Mouse (Mus musculus): Measurements from ENCODE around the gene Nr4a2.

DNA sequence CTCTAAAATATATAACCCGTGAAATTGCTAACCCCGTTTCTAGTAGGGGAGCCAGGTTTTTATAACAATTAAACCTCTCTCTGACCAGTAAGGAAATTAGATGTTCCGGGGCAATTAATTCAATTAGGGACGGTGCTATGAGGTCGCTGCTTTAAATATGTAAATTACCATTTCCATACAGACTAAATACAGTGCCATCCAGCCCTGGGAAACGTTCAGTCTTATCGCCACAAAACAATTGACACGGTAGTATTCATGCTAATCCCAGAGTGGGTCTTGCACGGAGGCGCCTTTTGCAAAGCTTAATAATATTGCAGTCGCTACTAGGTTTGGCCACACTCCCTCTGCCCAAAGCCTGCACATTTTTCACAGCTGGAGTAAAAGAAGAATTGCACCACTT is 14.5 kb downstream of the Nr4a2 start:
- no peak for TF ChIP-seq CTCF (IDR thresholded peaks at IDR 0.05; ENCODE audit: borderline replicate concordance, extremely low read depth, insufficient read depth, insufficient read length)
- TF ChIP-seq POLR2A (IDR thresholded peaks at IDR 0.05; ENCODE audit: borderline replicate concordance, extremely low read depth, insufficient read depth, insufficient read length, poor library complexity, severe bottlenecking), result no peak

Measured in brain, embryonic 14.5 days (tissue).